Mouse (Mus musculus) CH12.LX (cell line): ENCODE data around the gene Stub1. TPM values are rescaled to one million over a fixed set of nuclear protein-coding genes. Genes with fewer than 3 reads are reported as not detected.
A peak's percentile ranks its signal among the peaks of the same experiment; 100 is the strongest.

ENCODE experiments used
- DNase-seq: peaks from one replicate; pipeline ENCODE4 v3.0.0-alpha.2; 2013; ENCODE audit errors: extremely low read depth
- H3K27ac ChIP-seq: 2 replicates; pipeline ENCODE4 v1.5.1; 2012; ENCODE audit warnings: low read depth, mild to moderate bottlenecking, control low read depth, moderate library complexity; ENCODE audit not compliant: insufficient read depth
- H3K27me3 ChIP-seq: replicated peaks from 2 replicates; pipeline ENCODE3; 2012; ENCODE audit warnings: inconsistent platforms
- H3K36me3 ChIP-seq, 2 experiments: replicated peaks in 1 of 2; 2 replicates each; pipeline versions ENCODE3 to v1.6.1; 2012; ENCODE audit warnings: inconsistent platforms in 1 of 2, low read length in 1 of 2, mild to moderate bottlenecking in 1 of 2, mixed read lengths in 1 of 2, moderate library complexity in 1 of 2; ENCODE audit not compliant: control insufficient read depth in 1 of 2, insufficient read depth in 1 of 2
- H3K4me1 ChIP-seq, 2 experiments: 2 replicates each; pipeline ENCODE4 v1.6.1; 2012; ENCODE audit warnings: inconsistent platforms in 1 of 2, moderate library complexity in 1 of 2; ENCODE audit not compliant: insufficient read depth in 2 of 2, control insufficient read depth in 1 of 2
- H3K4me2 ChIP-seq: 2 replicates; pipeline ENCODE4 v1.6.1; 2012; ENCODE audit warnings: low read depth, mild to moderate bottlenecking, control low read depth; ENCODE audit not compliant: poor library complexity, insufficient read depth, severe bottlenecking
- H3K4me3 ChIP-seq, 3 experiments: fragments of 150-350 bp in 1 of 3; sonication (generic) in 1 of 3; replicated peaks in 1 of 3; 2 replicates each; pipeline versions ENCODE3 to v1.5.1; 2011 to 2012; ENCODE audit warnings: low read depth in 2 of 3, low read length in 2 of 3, mild to moderate bottlenecking in 2 of 3, moderate library complexity in 2 of 3, control low read depth in 1 of 3, improper control_type of control experiment in 1 of 3, inconsistent platforms in 1 of 3, mixed read lengths in 1 of 3; ENCODE audit not compliant: poor library complexity in 1 of 3
- H3K79me2 ChIP-seq: replicated peaks from 2 replicates; pipeline ENCODE4 v1.6.1; 2012; ENCODE audit warnings: mild to moderate bottlenecking, moderate library complexity; ENCODE audit not compliant: control insufficient read depth, poor library complexity, insufficient read depth, severe bottlenecking; ENCODE audit errors: extremely low read depth
- H3K9ac ChIP-seq: 2 replicates; pipeline ENCODE4 v1.6.1; 2012; ENCODE audit warnings: low read depth, mild to moderate bottlenecking, control low read depth, moderate library complexity; ENCODE audit not compliant: insufficient read depth
- H3K9me3 ChIP-seq: replicated peaks from 2 replicates; pipeline ENCODE3; 2012; ENCODE audit warnings: low read length, inconsistent platforms, mixed read lengths
- CHD2 ChIP-seq: IDR thresholded peaks from 2 replicates; pipeline ENCODE4 v1.6.1; 2011; ENCODE audit warnings: low read length, improper control_type of control experiment
- CTCF ChIP-seq, 2 experiments: IDR thresholded peaks in 1 of 2; conservative IDR thresholded peaks in 1 of 2; 2 replicates each; pipeline ENCODE4 v1.5.1; 2011 to 2012; ENCODE audit warnings: low read depth in 2 of 2, low read length in 2 of 2, improper control_type of control experiment in 1 of 2, inconsistent platforms in 1 of 2, mild to moderate bottlenecking in 1 of 2, moderate library complexity in 1 of 2
- ELF1 ChIP-seq: IDR thresholded peaks from 2 replicates; pipeline ENCODE4 v1.6.1; 2014; ENCODE audit warnings: low read depth, mild to moderate bottlenecking, inconsistent platforms, low read length, improper control_type of control experiment
- GABPA ChIP-seq: IDR thresholded peaks from 2 replicates; pipeline ENCODE4 v1.6.1; 2012; ENCODE audit warnings: low read depth, low read length, improper control_type of control experiment, inconsistent platforms; ENCODE audit not compliant: insufficient replicate concordance
- HCFC1 ChIP-seq: IDR thresholded peaks from 2 replicates; pipeline ENCODE4 v1.6.1; 2012; ENCODE audit warnings: low read depth, mild to moderate bottlenecking, inconsistent platforms, low read length, improper control_type of control experiment
- IRF4 ChIP-seq: IDR thresholded peaks from 2 replicates; pipeline ENCODE4 v1.6.1; 2014; ENCODE audit warnings: low read depth, mild to moderate bottlenecking, inconsistent platforms, low read length, improper control_type of control experiment
- JUN ChIP-seq: IDR thresholded peaks from 2 replicates; pipeline ENCODE4 v1.6.1; 2011; ENCODE audit warnings: low read depth, mild to moderate bottlenecking, low read length, improper control_type of control experiment, moderate library complexity; ENCODE audit not compliant: insufficient read depth
- MAZ ChIP-seq: IDR thresholded peaks from 2 replicates; pipeline ENCODE4 v1.6.1; 2012; ENCODE audit warnings: low read depth, mild to moderate bottlenecking, inconsistent platforms, low read length, improper control_type of control experiment, moderate library complexity
- MYC ChIP-seq: IDR thresholded peaks from 2 replicates; pipeline ENCODE4 v1.6.1; 2011; ENCODE audit warnings: low read depth, mild to moderate bottlenecking, improper control_type of control experiment, low read length
- NELFE ChIP-seq: IDR thresholded peaks from 2 replicates; pipeline ENCODE4 v1.6.1; 2011; ENCODE audit warnings: low read depth, low read length, improper control_type of control experiment
- POLR2A ChIP-seq: IDR thresholded peaks from 2 replicates; pipeline ENCODE4 v1.6.1; 2011; ENCODE audit warnings: low read depth, mild to moderate bottlenecking, improper control_type of control experiment, low read length
- SMC3 ChIP-seq: IDR thresholded peaks from 2 replicates; pipeline ENCODE4 v1.6.1; 2011; ENCODE audit warnings: low read depth, low read length, improper control_type of control experiment
- TCF12 ChIP-seq: IDR thresholded peaks from 2 replicates; pipeline ENCODE4 v1.6.1; 2014; ENCODE audit warnings: low read depth, mild to moderate bottlenecking, inconsistent platforms, low read length, improper control_type of control experiment
- UBTF ChIP-seq: IDR thresholded peaks from 2 replicates; pipeline ENCODE4 v1.6.1; 2012; ENCODE audit warnings: low read depth, mild to moderate bottlenecking, inconsistent platforms, low read length, improper control_type of control experiment, moderate library complexity
- USF1 ChIP-seq: IDR thresholded peaks from 2 replicates; pipeline ENCODE4 v1.6.1; 2014; ENCODE audit warnings: low read depth, mild to moderate bottlenecking, inconsistent platforms, low read length, improper control_type of control experiment
- USF2 ChIP-seq: conservative IDR thresholded peaks from 2 replicates; pipeline ENCODE4 v1.6.1; 2011; ENCODE audit warnings: low read depth, low read length, improper control_type of control experiment
- ZC3H11A ChIP-seq: IDR thresholded peaks from 2 replicates; pipeline ENCODE4 v1.6.1; 2012; ENCODE audit warnings: low read depth, mild to moderate bottlenecking, inconsistent platforms, low read length, improper control_type of control experiment
- ZKSCAN1 ChIP-seq: IDR thresholded peaks from 2 replicates; pipeline ENCODE4 v1.6.1; 2012; ENCODE audit warnings: low read depth, inconsistent platforms, low read length, improper control_type of control experiment, borderline replicate concordance
- ZMIZ1 ChIP-seq: IDR thresholded peaks from 2 replicates; pipeline ENCODE4 v1.6.1; 2012; ENCODE audit warnings: low read depth, mild to moderate bottlenecking, inconsistent platforms, low read length, improper control_type of control experiment
- dilution Hi-C: fragments of 300-500 bp; cut with MboI; formaldehyde crosslinking; loops from 2 replicates; pipeline ENCODE4 v1.14.3; 2020; ENCODE audit warnings: low sequenced_read_pairs; ENCODE audit not compliant: extremely low pct_unique_long_range_greater_than_20kb, extremely low pct_ligation_motif_present
- in situ Hi-C: fragments of 300-500 bp; cut with MboI; formaldehyde crosslinking; loops from 3 replicates; pipeline ENCODE4 v1.14.3; 2019; ENCODE audit warnings: low sequenced_read_pairs, low pct_ligation_motif_present, low pct_unique_long_range_greater_than_20kb, mixed read lengths
- polyA plus RNA-seq: library from polyadenylated mRNA; unstranded; fragments of >175 nt; gene quantifications from 2 replicates; pipeline ENCODE4 v1.2.1, GENCODE M21; 2012; ENCODE audit warnings: low read depth; ENCODE audit not compliant: insufficient read length
- total RNA-seq, 2 experiments: library from RNA; depleted of rRNA; stranded (reverse); fragments of 300-350 nt in 1 of 2; fragments of >200 nt in 1 of 2; gene quantifications; 2 replicates each; pipeline ENCODE4 v1.2.3; 2012 to 2014

Stub1 gene
- total and polyA plus RNA-seq, 3 experiments, result 62.9 to 98.3 (median 84.8) TPM

DNA sequence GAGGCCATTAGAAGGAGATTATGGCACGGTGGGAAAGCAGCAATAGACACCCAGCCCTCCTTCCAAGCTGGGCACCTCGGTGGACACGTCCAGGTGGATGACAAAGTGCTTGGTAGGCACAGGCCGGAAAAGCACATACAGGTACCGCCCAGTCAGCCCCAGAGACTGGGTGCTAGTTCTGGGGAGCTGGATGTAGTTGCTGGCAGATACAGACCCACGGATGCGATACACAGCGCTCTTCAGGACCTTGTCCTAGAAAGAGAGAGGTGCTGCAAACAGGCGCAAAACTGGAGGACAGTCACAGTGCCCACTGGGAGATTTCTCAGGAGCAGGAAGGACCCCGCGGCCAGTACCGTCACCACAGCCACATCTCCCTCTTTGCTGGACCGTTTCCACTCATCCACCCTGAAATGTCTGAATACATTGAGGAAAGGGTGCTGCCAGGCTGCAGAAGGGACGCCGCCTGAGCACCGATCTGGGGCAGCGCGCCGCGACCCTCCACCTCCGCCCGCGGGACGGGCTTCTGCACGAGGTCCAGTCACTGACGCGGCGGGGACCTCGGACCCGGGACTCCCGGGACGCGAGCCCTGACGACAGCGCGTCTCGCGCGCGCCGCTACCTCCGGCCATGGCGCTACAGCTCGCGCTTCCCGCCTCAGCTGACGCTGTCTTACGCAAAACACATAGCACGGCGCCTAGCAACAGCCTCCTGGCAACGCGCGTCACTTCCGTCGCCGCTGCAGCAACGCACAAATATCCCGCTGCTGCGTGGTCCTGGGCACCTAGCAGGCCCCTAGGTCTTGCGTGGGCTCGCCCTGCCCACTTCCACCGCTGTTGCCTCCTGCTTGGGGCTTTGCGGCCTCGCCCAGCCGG lies 27.9 kb upstream of the Stub1 start, which contains the start of gene Wdr90 (continued):
- TF ChIP-seq USF2 (no peak), GABPA (no peak), ZMIZ1 (peak; percentile 44; the same call in 1 of the 2 replicates), POLR2A (peak; percentile 85)

- DNase-seq, result no peak
- TF ChIP-seq UBTF (no peak), USF1 (no peak), ELF1 (no peak), ZKSCAN1 (no peak), ZC3H11A (no peak), TCF12 (no peak), USF2 (no peak), IRF4 (no peak), CTCF (conservative IDR thresholded peaks at IDR 0.05 in 1 of 2, IDR thresholded peaks at IDR 0.05 in 1 of 2; ENCODE audit: low read depth in 2 of 2, low read length in 2 of 2) (no peak), CHD2 (no peak), NELFE (no peak), MAZ (no peak), JUN (no peak), SMC3 (no peak), HCFC1 (no peak), MYC (no peak)
- Histone ChIP-seq H3K9ac (peak overlapping the region; percentile 80; the same call in 1 of the 2 replicates), H3K36me3 (peaks cover 12 to 27% of the 10 kb centered on the region in 2 experiments), H3K9me3 (no peaks in the 10 kb centered on the region), H3K79me2 (no peaks in the 10 kb centered on the region), H3K27ac (no peak overlapping the region), H3K4me3 (peak overlapping the region in 2 of 3 experiments; percentile 70 to 86), H3K27me3 (peaks cover 7% of the 10 kb centered on the region), H3K4me2 (peak overlapping the region; percentile 35), H3K4me1 (peaks cover 9 to 25% of the 10 kb centered on the region in 2 experiments)
- dilution Hi-C loops (no loop called here), in situ Hi-C loops (no loop called here)
Measured at GRCm38 (mm10) chr17:25860229-25860628, 27.0 kb upstream of the Stub1 start.
